Mouse (Mus musculus) layer of hippocampus, adult 9-11 months (tissue): ENCODE results near the gene Camp.
A peak's percentile ranks its signal among the peaks of the same experiment; 100 is the strongest.

Experiments
- DNase-seq: peaks from one replicate; pipeline ENCODE4 v3.0.0; 2022

The Camp gene

GRCm38 (mm10) chr9:109849312-109849758 is at the start of gene Camp:
Gene Camp, minus strand, starts transcription at chr9:109849617.
- no peak for DNase-seq

DNA sequence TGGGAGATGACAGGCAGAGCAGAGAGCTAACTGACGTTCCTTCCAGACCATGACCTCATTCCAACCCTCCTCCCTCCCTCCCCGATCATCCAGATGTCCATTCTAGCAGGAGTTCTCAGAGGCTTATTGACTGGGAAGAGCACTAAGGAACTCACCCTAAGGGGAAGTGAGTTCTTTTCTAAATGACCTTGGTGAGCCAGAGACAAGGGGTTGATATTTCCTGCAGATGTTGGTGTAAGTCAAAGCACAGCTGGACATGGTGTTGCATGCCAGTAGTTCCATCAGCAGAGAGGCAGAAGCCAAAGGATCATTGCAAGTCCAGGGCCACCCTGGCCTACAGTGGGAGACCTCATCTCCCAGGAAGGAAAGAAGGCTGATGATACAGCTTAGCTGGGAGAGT is 48.6 kb upstream of the Camp start:
- DNase-seq: no peak

DNA sequence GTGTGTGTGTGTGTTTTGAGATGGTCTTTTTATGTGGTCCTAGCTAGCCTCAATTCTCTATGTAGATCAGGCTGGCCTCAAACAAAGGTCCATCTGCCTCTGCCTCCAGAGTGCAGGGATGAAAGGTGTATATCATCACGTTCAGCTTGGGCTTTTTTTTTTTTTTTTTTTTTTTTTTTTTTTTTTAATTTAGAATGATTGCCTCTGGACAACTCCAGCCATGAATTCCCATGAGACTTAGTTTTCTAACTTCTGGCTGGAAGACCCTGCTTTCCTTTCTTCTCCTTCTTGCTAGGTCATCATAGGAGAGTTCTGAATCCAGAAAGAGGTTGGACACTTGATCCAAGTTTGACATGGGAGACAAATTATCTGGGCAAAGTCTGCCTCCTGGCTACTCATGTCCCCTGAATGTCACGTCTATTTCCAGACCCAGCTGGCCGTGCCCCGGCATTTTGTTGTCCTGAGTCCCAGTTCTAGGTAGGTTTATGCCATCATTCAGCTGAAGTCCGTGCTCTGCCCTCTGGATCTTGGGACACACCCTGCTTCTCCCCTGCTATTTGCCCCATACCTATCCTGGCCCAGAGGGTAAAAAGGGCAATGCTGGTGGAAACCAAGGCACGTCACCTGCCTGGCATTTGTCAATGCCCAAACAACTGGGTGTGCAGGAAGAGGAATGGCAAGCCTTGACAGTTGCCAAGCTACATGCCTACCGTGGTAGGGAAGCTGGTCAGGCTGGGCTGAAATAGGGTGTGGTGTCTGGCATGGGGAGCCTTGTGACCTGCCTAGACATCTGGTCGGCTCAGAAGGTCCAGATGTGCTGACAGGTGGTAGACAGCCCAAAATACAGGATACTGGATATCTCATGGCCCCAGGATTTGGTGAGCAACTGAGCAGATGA is 47.1 kb upstream of the Camp start:
- DNase-seq: no peak

DNA sequence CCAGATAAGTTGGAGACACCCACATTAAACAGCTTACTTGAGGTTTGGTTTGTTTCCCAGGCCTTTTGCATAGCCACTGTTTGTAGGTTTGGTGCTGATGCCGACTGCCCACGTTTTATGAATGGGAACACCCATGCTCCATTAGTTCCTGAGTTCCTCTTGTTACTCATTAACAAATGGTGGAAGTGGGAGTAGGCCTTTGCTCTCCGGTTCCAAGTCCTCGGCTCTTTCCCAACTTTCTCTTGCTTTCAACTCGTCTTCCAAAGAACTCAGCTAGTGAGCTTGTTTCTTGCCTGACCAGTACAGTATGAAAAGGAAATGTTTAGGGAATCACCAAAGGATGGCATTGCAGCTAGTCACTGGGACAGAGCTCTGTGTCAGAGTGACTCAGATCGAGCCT is 46.2 kb upstream of the Camp start:
- no peak for DNase-seq

- DNase-seq: peak; percentile 66
Observed at GRCm38 (mm10) chr9:109894413-109895090, 45.1 kb upstream of the Camp start.

DNA sequence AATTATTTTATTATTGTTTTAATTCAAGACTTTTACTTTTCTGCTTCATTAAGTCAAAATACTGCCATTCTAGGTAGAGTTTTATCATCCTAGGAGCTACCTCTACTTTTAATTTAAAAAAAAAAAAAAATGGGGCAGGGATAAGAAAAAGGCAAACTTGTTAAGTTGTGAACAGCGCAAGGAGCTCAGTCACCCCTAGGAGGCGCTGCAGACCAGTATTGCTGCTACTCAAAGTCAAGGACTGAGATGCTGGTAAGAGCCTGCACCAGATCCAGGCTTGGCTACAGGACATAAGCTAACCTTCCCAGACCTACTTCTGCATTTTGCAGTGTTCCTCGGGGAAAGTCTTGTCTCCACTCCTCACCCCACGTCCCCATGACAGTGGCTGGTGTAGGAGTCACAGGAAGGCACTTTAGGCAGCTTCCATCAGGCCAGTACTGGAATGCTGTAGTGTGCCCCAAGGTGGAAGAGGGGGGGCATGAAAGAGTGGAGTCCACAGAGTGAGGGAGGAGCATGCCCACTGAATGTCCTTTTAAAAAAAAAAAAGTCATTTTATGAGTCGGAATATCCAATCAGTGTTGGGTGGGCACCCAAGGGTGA is 43.3 kb upstream of the Camp start:
- DNase-seq: peak; percentile 55

- no peak for DNase-seq
Observed at GRCm38 (mm10) chr9:109891501-109891900, 42.1 kb upstream of the Camp start.

DNA sequence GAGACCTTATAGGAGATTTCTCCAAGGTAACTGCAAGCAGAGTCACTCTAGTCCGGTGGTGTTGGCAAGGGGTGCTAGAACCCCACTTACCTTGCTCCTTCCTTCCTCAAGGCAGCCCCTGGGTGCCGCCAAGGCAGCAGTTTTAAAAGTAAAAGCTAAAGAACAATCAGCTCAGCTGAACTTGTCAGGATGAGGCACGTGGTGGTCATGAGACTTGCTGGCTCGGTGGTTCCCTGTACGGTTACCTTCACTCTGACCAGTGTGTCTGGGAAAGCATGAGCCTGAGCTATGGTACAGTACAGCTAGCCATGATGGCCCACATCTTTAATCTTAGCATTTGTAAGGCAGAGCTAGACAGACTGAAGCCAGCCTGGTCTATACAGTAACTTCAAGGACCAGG is 37.9 kb upstream of the Camp start:
- DNase-seq: no peak

DNA sequence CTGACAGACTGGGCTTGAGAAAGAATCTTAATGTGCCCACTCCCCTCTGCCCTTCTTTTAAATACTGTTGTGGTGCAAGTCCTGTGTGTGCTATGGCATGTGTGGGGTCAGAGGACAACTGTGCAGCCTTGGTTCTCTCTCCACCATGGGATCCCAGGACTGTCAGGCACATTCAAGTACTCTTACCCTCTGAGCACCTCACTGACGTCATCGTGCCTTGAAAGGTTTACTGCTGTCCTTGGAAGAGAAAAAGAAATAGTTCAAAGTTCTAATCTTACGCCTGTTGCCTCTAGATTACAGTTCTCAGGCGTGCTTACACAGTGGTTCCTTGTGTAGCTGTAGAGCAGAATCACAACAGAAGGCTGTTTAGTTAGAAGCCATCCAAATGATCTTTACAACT is 36.8 kb upstream of the Camp start:
- no peak for DNase-seq

- DNase-seq: no peak
Observed at GRCm38 (mm10) chr9:109879305-109879704, 29.9 kb upstream of the Camp start.

GRCm38 (mm10) chr9:109877666-109878065 is 28.2 kb upstream of the Camp start:
- no peak for DNase-seq

DNA sequence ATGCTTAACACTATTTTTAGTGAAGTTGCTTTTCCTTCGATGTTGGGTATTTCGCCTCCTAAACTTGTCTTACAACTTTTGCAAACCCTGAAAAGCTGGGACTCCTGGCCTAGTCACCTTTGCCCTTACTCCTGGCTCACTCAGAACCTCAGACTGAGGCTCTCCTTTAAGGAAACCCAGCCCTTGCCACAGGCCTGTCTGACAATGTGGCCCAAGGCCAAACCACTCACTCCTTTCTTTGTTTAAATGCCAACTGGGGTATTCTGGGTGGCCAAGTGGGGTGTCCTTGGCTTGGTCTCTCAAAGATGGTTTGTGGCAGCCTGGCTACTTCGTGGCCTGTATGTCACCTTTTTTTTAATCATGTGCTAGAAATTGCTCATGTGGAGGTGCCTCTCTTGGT is 27.3 kb upstream of the Camp start:
- no peak for DNase-seq

DNA sequence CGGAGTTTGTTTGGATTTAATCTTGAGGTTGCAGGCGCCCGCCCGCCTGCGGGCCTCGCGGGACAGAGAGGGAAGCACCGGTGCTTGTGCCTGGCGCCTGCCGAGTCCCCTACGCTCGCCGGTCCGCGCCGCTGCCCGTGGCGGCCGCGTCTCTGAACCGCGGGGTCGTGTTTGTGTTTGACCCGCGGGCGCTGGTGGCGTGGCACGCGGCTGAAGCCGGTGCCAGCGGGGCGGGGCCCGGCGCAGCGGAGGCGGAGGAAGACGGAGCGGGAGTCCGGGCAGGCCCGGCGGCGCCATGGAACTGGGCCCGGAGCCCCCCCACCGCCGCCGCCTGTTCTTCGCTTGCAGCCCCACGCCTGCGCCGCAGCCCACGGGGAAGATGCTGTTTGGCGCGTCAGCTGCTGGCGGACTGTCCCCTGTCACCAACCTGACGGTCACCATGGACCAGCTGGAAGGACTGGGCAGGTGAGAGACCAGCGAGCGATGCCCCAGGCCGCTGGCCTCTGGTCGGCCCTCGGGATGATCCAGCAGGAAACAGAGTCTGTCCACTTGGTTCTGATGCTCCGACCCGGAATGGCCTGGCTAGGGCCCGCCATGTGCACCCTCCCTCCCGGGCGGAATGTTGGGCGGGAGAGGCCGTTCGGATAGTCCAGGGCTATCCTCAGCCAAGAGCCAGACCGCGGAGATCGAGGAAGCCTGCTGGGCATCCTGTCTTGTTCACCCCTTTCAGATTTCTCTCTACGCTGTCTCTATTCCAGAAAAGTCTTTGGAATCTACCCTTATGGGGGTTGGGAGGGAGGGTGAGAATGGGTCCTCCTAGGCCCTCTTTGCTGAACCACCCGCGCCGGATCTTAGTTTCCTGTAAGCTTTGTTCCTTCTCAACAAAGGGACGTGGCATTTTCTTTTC is 26.5 kb upstream of the Camp start:
- peak; percentile 40 for DNase-seq

DNA sequence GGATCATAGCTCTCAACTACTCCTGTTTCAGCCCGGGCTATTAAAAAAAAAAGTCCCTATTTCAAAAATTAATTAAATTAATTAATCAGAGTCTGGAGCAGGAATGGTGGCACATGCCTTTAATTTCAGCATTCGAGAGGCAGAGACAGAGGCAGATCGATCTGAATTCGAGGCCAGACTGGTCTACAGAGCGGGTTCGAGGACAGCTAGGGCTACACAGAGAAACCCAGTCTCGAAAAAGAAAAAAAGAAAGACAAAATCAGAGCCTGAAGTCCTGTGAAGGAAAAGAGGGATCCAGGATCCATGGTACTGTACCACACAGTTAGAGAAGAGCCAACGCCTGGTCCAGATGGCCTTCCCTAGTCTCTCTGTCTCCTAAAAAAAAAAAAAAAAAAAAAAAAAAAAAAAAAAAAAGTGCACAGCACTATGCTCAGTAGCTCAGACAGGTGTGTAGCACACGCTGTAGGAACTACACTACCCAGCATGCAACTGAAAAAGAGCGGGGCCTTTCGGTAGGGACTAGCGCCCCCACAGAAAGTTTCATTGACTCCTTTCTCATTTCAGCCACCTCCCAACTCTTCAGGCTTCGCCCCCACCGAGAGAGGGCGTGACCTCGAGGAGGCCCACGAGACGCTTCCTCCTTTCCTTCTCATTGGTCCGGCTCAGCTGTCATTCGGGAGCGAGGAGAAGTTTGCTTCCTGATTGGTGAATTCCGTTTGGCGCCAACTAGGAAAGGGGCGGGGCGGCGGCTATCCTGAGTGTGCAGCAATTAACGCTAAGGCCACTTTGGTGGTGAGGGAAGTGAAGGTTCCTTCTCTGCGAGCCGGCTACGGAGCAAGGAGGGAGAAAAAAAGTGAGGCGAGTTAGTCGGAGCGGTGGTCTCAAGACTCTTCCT is 25.6 kb upstream of the Camp start, which contains the start of gene Cdc25a:
Gene Cdc25a (plus strand): TSS at position 783 of the 895 bp plus-strand sequence.
- peak; percentile 97 for DNase-seq

DNA sequence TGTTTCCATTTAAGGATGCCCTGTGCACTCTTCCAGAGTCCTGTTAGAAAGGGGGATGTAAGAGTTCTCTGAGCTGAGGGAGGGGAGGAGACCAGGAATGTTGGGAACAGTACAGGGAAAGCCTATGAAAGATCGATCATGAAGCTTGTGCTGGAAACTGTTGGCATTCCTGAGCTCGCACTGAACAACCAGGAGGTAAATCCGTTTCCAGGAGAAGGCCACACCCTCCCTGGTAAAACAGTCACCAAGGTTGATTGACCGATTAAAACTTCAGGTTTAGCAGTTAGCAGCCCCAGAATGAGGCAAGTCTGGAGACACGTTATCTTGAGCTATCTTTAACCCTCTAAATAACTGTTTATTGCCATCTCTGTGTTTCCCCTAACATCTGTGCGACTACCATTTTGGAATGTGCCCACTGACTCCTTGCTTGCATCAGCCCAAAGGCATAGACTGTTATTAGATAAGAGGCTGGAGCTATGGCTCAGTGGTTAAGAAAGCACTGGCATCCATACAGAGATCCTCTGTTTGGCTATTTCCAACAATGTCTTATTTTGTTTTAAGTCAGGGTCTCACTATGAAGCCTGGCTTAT is 21.7 kb upstream of the Camp start:
- DNase-seq: no peak

DNA sequence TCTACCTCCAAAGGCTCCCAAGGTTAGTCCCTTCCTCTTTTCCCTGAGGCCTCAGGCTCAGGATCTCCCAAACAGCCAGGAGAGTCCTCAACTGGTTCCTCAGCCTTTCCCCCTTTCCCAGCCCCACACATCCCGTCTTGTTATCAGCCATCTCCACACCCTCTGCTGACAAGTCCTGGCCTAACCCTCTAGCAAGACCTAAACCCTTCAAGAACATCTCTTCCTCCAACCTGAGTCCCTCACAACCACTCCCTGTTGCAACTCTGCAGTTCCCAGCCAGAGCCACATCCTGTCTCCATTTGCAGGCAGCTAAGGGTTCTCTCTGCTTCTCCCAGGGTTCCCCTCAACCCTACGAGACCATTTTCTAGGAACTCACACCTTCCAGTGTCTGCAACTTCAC is 16.8 kb upstream of the Camp start:
- DNase-seq: no peak

DNA sequence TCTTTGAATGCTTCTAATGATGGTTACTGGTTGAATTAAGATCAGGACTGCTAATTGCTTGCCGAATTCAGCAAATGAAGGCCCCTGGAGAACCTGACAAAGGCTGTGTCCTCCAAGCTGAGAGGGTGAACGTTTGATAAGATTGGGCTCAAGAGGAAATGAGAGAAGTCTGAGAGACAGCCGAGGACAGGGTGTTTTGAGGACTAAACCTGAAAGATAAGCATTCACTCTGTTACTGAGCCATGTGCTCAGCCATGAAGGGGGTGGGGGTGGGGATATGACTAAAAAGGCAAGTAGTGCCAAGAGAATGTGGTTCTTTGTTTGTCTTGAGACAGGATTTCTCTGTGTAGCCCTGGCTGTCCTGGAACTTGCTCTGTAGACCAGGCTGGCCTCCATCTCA is 13.7 kb upstream of the Camp start:
- no peak for DNase-seq

GRCm38 (mm10) chr9:109862397-109863044 is 13.1 kb upstream of the Camp start:
- peak; percentile 31 for DNase-seq

- DNase-seq: no peak
Observed at GRCm38 (mm10) chr9:109855947-109856346, 6.5 kb upstream of the Camp start.

- DNase-seq: no peak
Observed at GRCm38 (mm10) chr9:109854341-109854740, 4.9 kb upstream of the Camp start.

DNA sequence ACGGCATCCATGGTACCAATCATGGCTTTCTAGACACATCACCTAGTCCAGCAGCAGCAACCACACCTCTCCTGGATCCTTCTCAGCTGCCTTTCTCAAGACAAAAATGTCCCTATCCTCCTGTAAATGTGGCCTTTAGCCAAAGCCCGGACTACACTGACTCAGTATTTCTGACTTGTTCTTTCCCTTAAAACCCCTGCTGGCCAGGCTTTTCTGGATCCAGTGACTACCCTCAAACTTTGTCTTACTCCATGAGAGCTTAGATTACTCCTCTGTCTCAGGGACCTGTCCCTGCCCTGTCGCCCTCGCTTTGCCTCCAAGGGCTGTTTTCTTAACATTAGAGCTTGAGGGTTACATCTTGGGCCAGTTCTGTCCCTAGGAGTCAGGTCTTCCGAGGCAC is 682 bp upstream of the Camp start:
- no peak for DNase-seq
